Mouse (Mus musculus): ENCODE results near the gene Zfp977.
"Not testable (repeated sequence)": the region's sequence is repeated elsewhere in the genome, so short reads cannot be mapped to it uniquely, and the experiment has no call there.

Gene Zfp977

DNA sequence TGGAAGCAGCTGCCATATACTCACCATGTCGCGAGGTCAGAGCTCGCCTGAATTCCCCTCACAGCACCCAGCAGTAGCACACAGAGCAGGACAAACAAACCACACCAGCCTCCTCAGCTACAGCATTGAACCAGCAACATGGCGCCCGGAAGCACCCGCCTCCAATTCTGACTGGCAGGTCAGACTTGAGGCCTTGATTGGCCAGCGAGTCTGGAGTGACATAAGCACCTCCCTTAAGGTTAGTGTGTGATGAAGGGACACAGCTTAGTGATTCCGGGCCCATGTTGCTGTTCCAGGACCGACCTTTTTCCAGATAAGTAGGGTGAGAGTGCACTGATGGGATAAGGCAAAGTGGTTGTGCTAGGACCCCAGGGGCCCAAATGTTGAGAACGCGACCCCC, at the start of gene Zfp977:
Gene Zfp977, minus strand, starts transcription at position 135 of the 400 bp plus-strand sequence.
- peak; percentile 63 for DNase-seq (ENCODE audit: low spot score)

DNA sequence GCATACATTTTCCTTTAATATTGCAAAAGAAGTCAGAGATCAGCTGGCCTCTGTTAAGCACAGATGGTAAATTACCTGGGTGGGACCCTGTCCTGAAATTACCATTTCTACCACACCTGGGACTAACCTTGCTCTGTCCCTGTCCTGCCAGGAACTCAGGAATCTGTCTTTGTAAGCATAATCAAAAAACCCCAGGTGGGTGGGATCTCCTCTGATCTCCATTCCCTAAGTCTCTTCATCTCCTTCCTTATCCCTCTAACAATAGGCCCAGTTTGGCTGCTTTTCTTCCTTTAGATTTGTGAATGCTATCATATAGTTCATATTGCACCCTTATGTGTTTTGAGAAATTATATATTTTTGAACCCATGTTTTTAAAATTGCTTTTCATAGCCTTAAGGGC, 38.7 kb upstream of the Zfp977 start:
- not testable (repeated sequence) for DNase-seq (ENCODE audit: low spot score)

GRCm38 (mm10) chr7:42595666-42596065, 3.3 kb upstream of the Zfp977 start:
- DNase-seq (ENCODE audit: low spot score) = not testable (repeated sequence)

DNA sequence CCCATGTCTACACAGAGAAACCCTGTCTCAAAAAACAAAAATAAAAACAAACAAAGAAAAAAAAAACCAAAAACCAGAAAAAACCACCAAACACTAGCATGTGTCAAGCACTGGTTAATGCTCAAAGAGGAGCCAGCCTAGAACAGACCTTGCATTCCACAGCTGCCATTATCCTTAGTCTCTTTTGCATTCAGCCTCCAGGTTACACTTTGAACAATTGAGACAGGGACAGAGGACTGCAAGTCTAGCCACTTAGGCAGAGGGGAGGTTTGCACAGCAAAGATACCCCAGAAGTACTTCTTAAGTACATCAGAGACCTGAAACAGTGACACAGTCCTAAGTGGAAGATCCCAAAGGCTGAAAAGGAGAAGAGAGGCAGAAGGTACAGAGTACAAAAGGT, 1.0 kb downstream of the Zfp977 start:
- DNase-seq (ENCODE audit: low spot score) = not testable (repeated sequence)

- no peak for DNase-seq (ENCODE audit: low spot score)
Measured at GRCm38 (mm10) chr7:42578488-42578887, 13.9 kb downstream of the Zfp977 start, which contains the start of gene Gm21028. Gm21028 (minus strand) TSS chr7:42578588.

DNA sequence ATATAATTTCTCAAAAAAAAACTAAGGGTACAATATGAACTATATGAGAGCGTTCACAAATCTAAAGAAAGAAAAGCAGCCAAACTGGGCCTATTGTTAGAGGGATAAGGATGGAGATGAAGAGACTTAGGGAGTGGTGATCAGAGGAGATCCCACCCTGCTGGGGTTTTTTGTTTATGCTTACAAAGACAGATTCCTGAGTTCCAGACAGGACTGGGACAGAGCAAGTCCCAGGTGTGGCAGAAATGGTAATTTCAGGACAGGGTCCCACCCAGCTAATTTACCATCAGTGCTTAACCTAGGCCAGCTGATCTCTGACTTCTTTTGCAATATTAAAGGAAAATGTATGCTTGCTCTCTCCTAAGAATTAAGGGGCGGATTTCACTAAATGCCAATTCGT, 40.6 kb downstream of the Zfp977 start:
- DNase-seq (ENCODE audit: low spot score) = no peak
